Mouse (Mus musculus) hematopoietic stem cell, adult 5-6 weeks (primary cell): Measurements from ENCODE around the gene Prkca. TPM values are rescaled to one million over a fixed set of nuclear protein-coding genes. Genes with fewer than 3 reads are reported as not detected.
A peak's percentile ranks its signal among the peaks of the same experiment; 100 is the strongest.
"Not testable (repeated sequence)": the region's sequence is repeated elsewhere in the genome, so short reads cannot be mapped to it uniquely, and the experiment has no call there.

ENCODE experiments used
- ATAC-seq, 2 experiments: fragments of 125-278 bp in 1 of 2; replicated peaks in 1 of 2; 2 replicates each; pipeline ENCODE4 v1.8.0; 2016 to 2017; ENCODE audit warnings: inconsistent platforms in 2 of 2, mild to moderate bottlenecking in 2 of 2, moderate number of reproducible peaks in 2 of 2, low read depth in 1 of 2, moderate TSS enrichment in 1 of 2; ENCODE audit not compliant: low FRiP score in 2 of 2, poor library complexity in 2 of 2, severe bottlenecking in 2 of 2, insufficient read depth in 1 of 2, low TSS enrichment in 1 of 2
- total RNA-seq: library from RNA; stranded (forward); fragments of 172-1452, 232-1000 nt; gene quantifications from 2 replicates; pipeline ENCODE4 v1.2.3, GENCODE M21; 2017

Gene Prkca
- total RNA-seq, 1 experiment from 2014 or later: 13.7 TPM

GRCm38 (mm10) chr11:108094796-108095195 is 248.9 kb downstream of the Prkca start:
- ATAC-seq: no peak

- ATAC-seq: no peak
Observed at GRCm38 (mm10) chr11:108093248-108093647, 250.5 kb downstream of the Prkca start.

- ATAC-seq: no peak
Observed at GRCm38 (mm10) chr11:108091238-108091637, 252.5 kb downstream of the Prkca start.

- ATAC-seq: no peak
Observed at GRCm38 (mm10) chr11:108090706-108091105, 253.0 kb downstream of the Prkca start.

GRCm38 (mm10) chr11:108088063-108088462 is 255.7 kb downstream of the Prkca start:
- no peak for ATAC-seq

GRCm38 (mm10) chr11:108087105-108087700 is 256.5 kb downstream of the Prkca start:
- ATAC-seq: not testable (repeated sequence)

- no peak for ATAC-seq
Observed at GRCm38 (mm10) chr11:108082673-108083072, 261.1 kb downstream of the Prkca start.

- ATAC-seq: no peak
Observed at GRCm38 (mm10) chr11:108079946-108080650, 263.6 kb downstream of the Prkca start.

- no peak for ATAC-seq
Observed at GRCm38 (mm10) chr11:108079454-108079853, 264.3 kb downstream of the Prkca start.

- no peak for ATAC-seq
Observed at GRCm38 (mm10) chr11:108077514-108077913, 266.2 kb downstream of the Prkca start.

- ATAC-seq: no peak
Observed at GRCm38 (mm10) chr11:108072606-108073243, 271.0 kb downstream of the Prkca start.

GRCm38 (mm10) chr11:108071230-108071629 is 272.5 kb downstream of the Prkca start:
- ATAC-seq: no peak

GRCm38 (mm10) chr11:108070038-108070437 is 273.7 kb downstream of the Prkca start:
- no peak for ATAC-seq

GRCm38 (mm10) chr11:108068430-108068829 is 275.3 kb downstream of the Prkca start:
- peak; percentile 62 to 63 for ATAC-seq

GRCm38 (mm10) chr11:108067161-108067560 is 276.6 kb downstream of the Prkca start:
- ATAC-seq: no peak

GRCm38 (mm10) chr11:108064401-108064800 is 279.3 kb downstream of the Prkca start:
- ATAC-seq: no peak

GRCm38 (mm10) chr11:108063096-108063495 is 280.6 kb downstream of the Prkca start:
- no peak for ATAC-seq
